ENCODE assay signal across 18 mouse cellular contexts in the genomic region with DNA sequence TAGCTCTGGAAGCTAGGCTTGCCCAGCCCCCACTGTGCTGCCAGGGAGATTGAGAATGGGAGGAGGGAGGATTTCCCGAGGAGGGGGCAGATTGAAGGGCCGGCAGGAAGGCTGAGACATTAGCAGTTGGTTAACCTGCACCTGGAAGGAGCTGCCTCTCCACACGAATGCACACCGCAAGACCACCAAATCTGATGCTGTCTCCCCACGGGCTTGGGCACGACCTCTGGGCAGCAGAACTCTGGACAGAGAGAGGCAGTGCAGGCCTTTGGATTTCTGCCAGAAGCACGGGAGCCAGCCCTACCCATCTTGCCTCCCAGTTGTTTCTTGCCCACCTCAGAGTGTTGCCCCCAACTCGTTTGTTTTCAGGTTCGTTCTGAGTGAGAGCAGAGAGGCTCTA. TPM values are rescaled to one million over a fixed set of nuclear protein-coding genes. Genes with fewer than 3 reads are reported as not detected.
A peak's percentile ranks its signal among the peaks of the same experiment; 100 is the strongest.
DNase-seq lines count a peak whose midpoint lies in the region; ATAC-seq lines count a peak whose summit lies in the region.
"Had no signal": no experiment of that assay in that cellular context is flagged by ENCODE, and none has a peak within 500 bp of the region (broad histone marks: within the 10 kb centered on the region; RNA-seq: fewer than 3 reads in every experiment).

No protein-coding gene starts in this region.

- H3K4me2 ChIP-seq in hindbrain, embryonic 15.5 days: peak overlapping the region; percentile 66
- H3K4me2 ChIP-seq in neural tube, embryonic 13.5 days: peak overlapping the region; percentile 64
- H3K4me2 ChIP-seq: embryonic facial prominence, embryonic 13.5 days; heart, embryonic 11.5 days; limb, embryonic 12.5 days had no signal

- H3K9ac ChIP-seq in hindbrain, embryonic 15.5 days: peak overlapping the region; percentile 8; the same call in 1 of the 2 replicates
- H3K9ac ChIP-seq in neural tube, embryonic 13.5 days: peak overlapping the region; percentile 56
- H3K9ac ChIP-seq: embryonic facial prominence, embryonic 13.5 days; limb, embryonic 12.5 days had no signal

- H3K27me3 ChIP-seq in hindbrain, embryonic 15.5 days: peaks cover 75% of the 10 kb centered on the region
- peaks cover 97% of the 10 kb centered on the region for H3K27me3 ChIP-seq in neural tube, embryonic 13.5 days

- peak overlapping the region; percentile 46 for H3K4me3 ChIP-seq in hindbrain, embryonic 15.5 days
- peak overlapping the region; percentile 46 for H3K4me3 ChIP-seq in neural tube, embryonic 13.5 days
- H3K4me3 ChIP-seq: embryonic facial prominence, embryonic 13.5 days; limb, embryonic 12.5 days had no signal

- peak; percentile 80 for DNase-seq in heart, adult 11 months
- no peak for DNase-seq in heart, adult 8-10 months (ENCODE audit: low spot score)
- peak; percentile 17 for DNase-seq in ZHBTc4 (ENCODE audit: low read depth, low spot score)
- no peak for DNase-seq in left cerebral cortex, adult 8-10 months (ENCODE audit: low spot score in 2 of 2)
- DNase-seq: adrenal gland, postnatal 14 days; layer of hippocampus, adult 9-11 months; lung, adult 2 months had no signal

- ATAC-seq in hindbrain, embryonic 15.5 days (ENCODE audit: low FRiP score, low read depth): no peak
- no peak for ATAC-seq in neural tube, embryonic 13.5 days (ENCODE audit: low read depth)
- ATAC-seq in megakaryocyte progenitor cell, adult 5-6 weeks (replicated peaks; ENCODE audit: poor library complexity): no peak
- no peak for ATAC-seq in granulocyte monocyte progenitor cell, adult 5-6 weeks (replicated peaks; ENCODE audit: poor library complexity, severe bottlenecking)
- ATAC-seq: CD4-positive, CD25-positive, alpha-beta regulatory T cell, adult 4 months had no signal

- no peak overlapping the region for H3K27ac ChIP-seq in hindbrain, embryonic 15.5 days (replicated peaks)
- H3K27ac ChIP-seq in neural tube, embryonic 13.5 days (replicated peaks): peak overlapping the region; percentile 33
- H3K27ac ChIP-seq: embryonic facial prominence, embryonic 13.5 days; limb, embryonic 12.5 days had no signal

- H3K4me1 ChIP-seq in hindbrain, embryonic 15.5 days (replicated peaks): peaks cover 31% of the 10 kb centered on the region
- H3K4me1 ChIP-seq in neural tube, embryonic 13.5 days (replicated peaks): peaks cover 45% of the 10 kb centered on the region

- H3K9me3 ChIP-seq in hindbrain, embryonic 15.5 days: no peaks in the 10 kb centered on the region
- no peaks in the 10 kb centered on the region for H3K9me3 ChIP-seq in neural tube, embryonic 13.5 days
- H3K9me3 ChIP-seq: embryonic facial prominence, embryonic 13.5 days; limb, embryonic 12.5 days had no signal

- H3K36me3 ChIP-seq in hindbrain, embryonic 15.5 days: no peaks in the 10 kb centered on the region
- no peaks in the 10 kb centered on the region for H3K36me3 ChIP-seq in neural tube, embryonic 13.5 days
- H3K36me3 ChIP-seq: embryonic facial prominence, embryonic 13.5 days; limb, embryonic 12.5 days had no signal

- WGBS in hindbrain, embryonic 15.5 days: 1% methylated on average over 9 of the region's 9 CpGs
- WGBS in neural tube, embryonic 13.5 days: under 1% methylated on average over 9 of the region's 9 CpGs

RNA-seq across cellular contexts. Expression of a gene that starts 8.8 kb away (rescaled TPM):
- 1 to 10 TPM in 1 of 4 experiments, under 1 TPM in 3; 0.22 to 2.7 (median 0.55) TPM for total RNA-seq in heart, adult 8-10 months (2022)
- polyA plus RNA-seq in hindbrain, embryonic 15.5 days (2015; fragmentation: Nextera tagmentation; extraction: Ambion mirVana): 2.1 and 2.2 TPM in 2 replicates
- polyA plus RNA-seq in neural tube, embryonic 13.5 days (2015; fragmentation: Nextera tagmentation; extraction: Ambion mirVana): 2.1 and 3.5 TPM in 2 replicates
- total RNA-seq in left cerebral cortex, adult 8-10 months (2022): 1 to 10 TPM in 1 of 4 experiments, under 1 TPM in 1, not detected in 2; 0.07 to 3.7 TPM
- total RNA-seq in megakaryocyte progenitor cell, adult 5-6 weeks (2015): 0.10 TPM in 1 of 2 replicates, not detected in the other
- not detected in 2 replicates for total RNA-seq in megakaryocyte progenitor cell, adult 5-6 weeks (2017)
- not detected in 2 replicates for total RNA-seq in granulocyte monocyte progenitor cell, adult 5-6 weeks (2014; fragmentation: Nextera tagmentation)
- total RNA-seq in granulocyte monocyte progenitor cell, adult 5-6 weeks (2017): not detected in 2 replicates
- total RNA-seq: hematopoietic stem cell, adult 5-6 weeks had no signal
- polyA plus RNA-seq: embryonic facial prominence, embryonic 13.5 days; heart, embryonic 11.5 days; kidney, embryonic 16.5 days; limb, embryonic 12.5 days; stomach, embryonic 14.5 days had no signal

RNA-seq across cellular contexts. Expression of a gene that starts 54.2 kb away (rescaled TPM):
- total RNA-seq in heart, adult 8-10 months (2022): 10 to 100 TPM in 3 of 4 experiments, 1 to 10 TPM in 1; 8.4 to 16.7 (median 14.5) TPM
- polyA plus RNA-seq in hindbrain, embryonic 15.5 days (2015; fragmentation: Nextera tagmentation; extraction: Ambion mirVana): 35.3 and 41.6 TPM in 2 replicates
- 34.4 and 36.5 TPM in 2 replicates for polyA plus RNA-seq in neural tube, embryonic 13.5 days (2015; fragmentation: Nextera tagmentation; extraction: Ambion mirVana)
- 10 to 100 TPM; 46.5 to 57.4 (median 51.1) TPM for total RNA-seq in left cerebral cortex, adult 8-10 months (2022)
- 37.1 and 49.9 TPM in 2 replicates for total RNA-seq in megakaryocyte progenitor cell, adult 5-6 weeks (2015)
- 118 and 153 TPM in 2 replicates for total RNA-seq in megakaryocyte progenitor cell, adult 5-6 weeks (2017)
- total RNA-seq in granulocyte monocyte progenitor cell, adult 5-6 weeks (2014; fragmentation: Nextera tagmentation): 42.2 and 52.4 TPM in 2 replicates
- total RNA-seq in granulocyte monocyte progenitor cell, adult 5-6 weeks (2017): 64.3 and 97.0 TPM in 2 replicates

Comparison
In these comparisons a context has a peak if more than half of its experiments do, and no peak if none do; other contexts are left out.
1. DNase-seq: peak in heart, adult 11 months (single experiment) and ZHBTc4 (single experiment); none in heart, adult 8-10 months (single experiment) and left cerebral cortex, adult 8-10 months (0 of 2).